Mouse (Mus musculus): ENCODE measurements around the gene Fzd5. TPM values are rescaled to one million over a fixed set of nuclear protein-coding genes. Genes with fewer than 3 reads are reported as not detected.

The Fzd5 gene
- polyA plus RNA-seq, 1 experiment, result 1.5 TPM

GRCm38 (mm10) chr1:64753668-64754067 lies 16.1 kb upstream of the Fzd5 start:
- Histone ChIP-seq H3ac (ENCODE audit: control insufficient read depth, insufficient read length, low read depth) (no peak overlapping the region), H3K79me3 (ENCODE audit: low read depth) (no peaks in the 10 kb centered on the region), H3K79me2 (ENCODE audit: control insufficient read depth, insufficient read depth) (no peaks in the 10 kb centered on the region), H3K4me3 (ENCODE audit: insufficient read depth, poor library complexity, severe bottlenecking) (no peak overlapping the region), H3K36me3 (ENCODE audit: control insufficient read depth, insufficient read depth) (no peaks in the 10 kb centered on the region), H3K27me3 (ENCODE audit: control insufficient read depth, insufficient read depth, insufficient read length) (no peaks in the 10 kb centered on the region)
- TF ChIP-seq FOSL1 (IDR thresholded peaks at IDR 0.05; ENCODE audit: insufficient read depth, low read length, poor library complexity, severe bottlenecking) (no peak), CEBPB (IDR thresholded peaks at IDR 0.05; ENCODE audit: low read depth) (no peak), USF1 (IDR thresholded peaks at IDR 0.05; ENCODE audit: low read depth) (no peak), MAX (IDR thresholded peaks at IDR 0.05) (no peak), MYOD1 (IDR thresholded peaks at IDR 0.05; ENCODE audit: control insufficient read depth, insufficient read length, low read depth) (no peak), CTCF (IDR thresholded peaks at IDR 0.05; ENCODE audit: control insufficient read depth, insufficient read depth, insufficient read length) (no peak), MYOG (IDR thresholded peaks at IDR 0.05; ENCODE audit: control insufficient read depth, extremely low read depth, insufficient read length) (no peak)

- Histone ChIP-seq H3ac (ENCODE audit: control insufficient read depth, insufficient read length, low read depth) (no peak overlapping the region), H3K27me3 (ENCODE audit: control insufficient read depth, insufficient read depth, insufficient read length) (no peaks in the 10 kb centered on the region), H3K79me3 (ENCODE audit: low read depth) (no peaks in the 10 kb centered on the region), H3K36me3 (ENCODE audit: control insufficient read depth, insufficient read depth) (no peaks in the 10 kb centered on the region), H3K4me3 (ENCODE audit: insufficient read depth, poor library complexity, severe bottlenecking) (no peak overlapping the region), H3K79me2 (ENCODE audit: control insufficient read depth, insufficient read depth) (no peaks in the 10 kb centered on the region)
- TF ChIP-seq CEBPB (IDR thresholded peaks at IDR 0.05; ENCODE audit: low read depth) (peak; percentile 67), MYOG (IDR thresholded peaks at IDR 0.05; ENCODE audit: control insufficient read depth, extremely low read depth, insufficient read length) (no peak)
Measured at GRCm38 (mm10) chr1:64753109-64753508, 15.6 kb upstream of the Fzd5 start.

- H3K4me3 ChIP-seq (ENCODE audit: insufficient read depth, poor library complexity, severe bottlenecking), result no peak overlapping the region
- no peaks in the 10 kb centered on the region for H3K36me3 ChIP-seq (ENCODE audit: control insufficient read depth, insufficient read depth)
- no peak for TF ChIP-seq CTCF (IDR thresholded peaks at IDR 0.05; ENCODE audit: control insufficient read depth, insufficient read depth, insufficient read length)
- H3K27me3 ChIP-seq (ENCODE audit: control insufficient read depth, insufficient read depth, insufficient read length), result no peaks in the 10 kb centered on the region
- no peaks in the 10 kb centered on the region for H3K79me2 ChIP-seq (ENCODE audit: control insufficient read depth, insufficient read depth)
- H3K79me3 ChIP-seq (ENCODE audit: low read depth), result no peaks in the 10 kb centered on the region
- H3ac ChIP-seq (ENCODE audit: control insufficient read depth, insufficient read length, low read depth), result no peak overlapping the region
Measured at GRCm38 (mm10) chr1:64744616-64745015, 7.1 kb upstream of the Fzd5 start.

DNA sequence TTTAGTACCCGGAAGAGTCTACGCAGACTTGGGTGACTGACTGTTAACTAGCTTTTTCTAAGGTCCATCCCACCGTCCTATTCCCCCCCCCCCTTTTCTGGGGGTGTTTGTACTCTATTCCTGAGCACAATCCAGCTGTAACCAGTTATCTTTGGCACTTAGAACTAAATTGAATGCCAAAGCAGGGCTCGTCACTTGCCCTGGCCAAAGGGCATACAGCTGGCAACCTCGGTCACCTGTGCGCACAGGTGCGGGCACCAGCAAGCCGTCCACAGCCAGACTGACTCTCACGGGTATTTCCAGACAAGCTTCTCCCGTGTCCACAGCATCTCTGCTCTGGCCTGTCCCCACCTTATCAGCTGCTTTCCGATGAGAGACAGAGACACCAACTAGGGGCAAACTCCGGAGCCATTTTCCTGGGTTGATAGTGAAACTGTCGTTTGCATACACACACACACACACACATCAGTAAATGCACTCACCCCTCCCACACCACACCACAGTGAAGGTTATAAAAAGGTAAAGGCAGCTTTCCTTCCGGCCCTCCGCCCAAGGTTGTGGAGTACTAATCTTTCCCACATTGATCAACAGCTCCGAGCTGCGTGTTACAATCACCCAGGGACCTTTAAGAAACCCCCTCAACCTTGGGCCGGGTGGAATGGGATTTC lies 5.3 kb upstream of the Fzd5 start:
- TF ChIP-seq FOSL1 (IDR thresholded peaks at IDR 0.05; ENCODE audit: insufficient read depth, low read length, poor library complexity, severe bottlenecking) (no peak), MAX (IDR thresholded peaks at IDR 0.05) (no peak), CTCF (IDR thresholded peaks at IDR 0.05; ENCODE audit: control insufficient read depth, insufficient read depth, insufficient read length) (no peak), CEBPB (IDR thresholded peaks at IDR 0.05; ENCODE audit: low read depth) (no peak), MYOG (IDR thresholded peaks at IDR 0.05; ENCODE audit: control insufficient read depth, extremely low read depth, insufficient read length) (no peak), USF1 (IDR thresholded peaks at IDR 0.05; ENCODE audit: low read depth) (no peak), MYOD1 (IDR thresholded peaks at IDR 0.05; ENCODE audit: control insufficient read depth, insufficient read length, low read depth) (no peak)

GRCm38 (mm10) chr1:64738661-64739082 lies 1.1 kb upstream of the Fzd5 start:
- no peak overlapping the region for H3K4me3 ChIP-seq (ENCODE audit: insufficient read depth, poor library complexity, severe bottlenecking)
- no peaks in the 10 kb centered on the region for H3K79me3 ChIP-seq (ENCODE audit: low read depth)
- peak overlapping the region; percentile 57 for H3ac ChIP-seq (ENCODE audit: control insufficient read depth, insufficient read length, low read depth)
- no peaks in the 10 kb centered on the region for H3K36me3 ChIP-seq (ENCODE audit: control insufficient read depth, insufficient read depth)
- TF ChIP-seq CEBPB (IDR thresholded peaks at IDR 0.05; ENCODE audit: low read depth) (no peak), CTCF (IDR thresholded peaks at IDR 0.05; ENCODE audit: control insufficient read depth, insufficient read depth, insufficient read length) (no peak), FOSL1 (IDR thresholded peaks at IDR 0.05; ENCODE audit: insufficient read depth, low read length, poor library complexity, severe bottlenecking) (no peak), USF1 (IDR thresholded peaks at IDR 0.05; ENCODE audit: low read depth) (no peak)
- no peaks in the 10 kb centered on the region for H3K27me3 ChIP-seq (ENCODE audit: control insufficient read depth, insufficient read depth, insufficient read length)
- H3K79me2 ChIP-seq (ENCODE audit: control insufficient read depth, insufficient read depth), result peaks cover 9% of the 10 kb centered on the region

More for the DNA sequence above, 5.3 kb upstream of the Fzd5 start:
- H3K36me3 ChIP-seq (ENCODE audit: control insufficient read depth, insufficient read depth), result no peaks in the 10 kb centered on the region
- no peaks in the 10 kb centered on the region for H3K79me3 ChIP-seq (ENCODE audit: low read depth)
- H3K4me3 ChIP-seq (ENCODE audit: insufficient read depth, poor library complexity, severe bottlenecking), result no peak overlapping the region
- no peak overlapping the region for H3ac ChIP-seq (ENCODE audit: control insufficient read depth, insufficient read length, low read depth)
- no peaks in the 10 kb centered on the region for H3K27me3 ChIP-seq (ENCODE audit: control insufficient read depth, insufficient read depth, insufficient read length)
- H3K79me2 ChIP-seq (ENCODE audit: control insufficient read depth, insufficient read depth), result no peaks in the 10 kb centered on the region

DNA sequence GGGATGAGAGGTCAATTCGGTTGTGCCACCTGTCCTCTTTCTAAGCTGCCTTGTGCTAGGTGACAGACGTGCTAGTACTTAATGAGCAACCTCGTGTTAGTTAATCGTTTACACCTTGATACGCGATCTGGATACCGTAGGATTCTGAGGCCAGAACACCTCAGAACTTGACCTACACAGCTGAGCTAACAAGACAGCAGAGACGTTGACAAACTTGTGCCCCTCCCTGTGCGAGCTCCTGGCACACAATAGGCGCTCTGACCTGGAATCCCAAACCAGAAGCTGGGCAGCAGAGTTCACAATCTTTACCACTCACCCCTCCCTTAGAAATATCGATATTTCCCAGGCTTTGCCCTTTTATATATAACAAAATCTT lies 617 bp upstream of the Fzd5 start:
- no peaks in the 10 kb centered on the region for H3K27me3 ChIP-seq (ENCODE audit: control insufficient read depth, insufficient read depth, insufficient read length)

More for the DNA sequence above, 617 bp upstream of the Fzd5 start:
- no peaks in the 10 kb centered on the region for H3K36me3 ChIP-seq (ENCODE audit: control insufficient read depth, insufficient read depth)
- TF ChIP-seq USF1 (IDR thresholded peaks at IDR 0.05; ENCODE audit: low read depth), result no peak
- no peak for TF ChIP-seq MYOG (IDR thresholded peaks at IDR 0.05; ENCODE audit: control insufficient read depth, extremely low read depth, insufficient read length)
- no peak for TF ChIP-seq CEBPB (IDR thresholded peaks at IDR 0.05; ENCODE audit: low read depth)
- no peak for TF ChIP-seq MYOD1 (IDR thresholded peaks at IDR 0.05; ENCODE audit: control insufficient read depth, insufficient read length, low read depth)
- no peak for TF ChIP-seq FOSL1 (IDR thresholded peaks at IDR 0.05; ENCODE audit: insufficient read depth, low read length, poor library complexity, severe bottlenecking)
- TF ChIP-seq CTCF (IDR thresholded peaks at IDR 0.05; ENCODE audit: control insufficient read depth, insufficient read depth, insufficient read length), result no peak
- TF ChIP-seq MAX (IDR thresholded peaks at IDR 0.05), result no peak
- no peaks in the 10 kb centered on the region for H3K79me3 ChIP-seq (ENCODE audit: low read depth)
- H3K4me3 ChIP-seq (ENCODE audit: insufficient read depth, poor library complexity, severe bottlenecking), result no peak overlapping the region
- H3ac ChIP-seq (ENCODE audit: control insufficient read depth, insufficient read length, low read depth), result peak overlapping the region; percentile 19
- peaks cover 9% of the 10 kb centered on the region for H3K79me2 ChIP-seq (ENCODE audit: control insufficient read depth, insufficient read depth)

Data from C2C12 (cell line).